Mouse (Mus musculus): ENCODE data around the gene Apoc2.
A peak's percentile ranks its signal among the peaks of the same experiment; 100 is the strongest.

Gene Apoc2

GRCm38 (mm10) chr7:19678901-19679300 is 1.2 kb upstream of the Apoc2 start:
- DNase-seq (ENCODE audit: low read depth, low spot score): no peak

DNA sequence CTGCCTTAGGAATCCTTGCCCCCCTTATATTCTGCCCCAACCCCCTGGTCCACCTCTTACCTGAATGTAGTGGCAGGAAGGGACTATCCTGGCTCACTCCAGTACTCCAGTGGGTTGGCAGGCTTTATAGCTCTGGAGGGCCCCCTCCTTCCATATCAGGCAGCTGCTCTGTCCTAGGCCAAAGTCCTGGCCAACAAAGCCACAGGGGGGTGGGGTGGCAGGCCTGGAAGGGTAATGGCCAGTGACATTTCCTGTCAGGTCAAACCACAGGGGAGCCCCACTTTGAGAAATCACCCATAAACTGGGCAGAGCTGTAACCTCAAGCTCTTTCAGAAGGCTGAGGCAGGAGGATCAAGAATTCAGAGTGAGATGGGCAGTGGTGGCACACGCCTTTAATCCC is 1.1 kb downstream of the Apoc2 start:
- DNase-seq (ENCODE audit: low read depth, low spot score): no peak

DNA sequence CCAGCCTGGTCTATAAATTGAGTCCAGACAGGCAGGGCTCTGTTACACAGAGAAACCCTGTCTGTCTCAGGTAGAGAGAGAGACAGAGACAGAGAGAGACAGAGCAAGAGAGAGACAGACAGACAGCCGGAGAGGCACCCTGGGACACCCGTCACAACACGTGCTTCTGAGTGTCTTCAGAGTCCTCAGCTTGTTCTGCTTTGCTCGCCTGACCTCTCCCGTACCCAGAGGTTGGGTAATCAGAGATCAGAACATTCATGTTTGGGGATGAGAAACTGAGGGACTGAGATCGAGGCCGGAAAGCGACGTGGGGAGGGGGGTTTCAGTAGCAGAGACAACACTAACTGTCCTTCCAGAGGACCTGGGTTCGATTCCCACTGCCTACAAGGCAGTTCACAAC is 1.9 kb downstream of the Apoc2 start:
- DNase-seq (ENCODE audit: low read depth, low spot score): no peak

- DNase-seq (ENCODE audit: low read depth, low spot score): no peak
Observed at GRCm38 (mm10) chr7:19673083-19673699, 4.5 kb downstream of the Apoc2 start.

GRCm38 (mm10) chr7:19671511-19671910 is 6.2 kb downstream of the Apoc2 start:
- no peak for DNase-seq (ENCODE audit: low read depth, low spot score)

- DNase-seq (ENCODE audit: low read depth, low spot score): peak; percentile 93
Observed at GRCm38 (mm10) chr7:19668947-19669721, 8.6 kb downstream of the Apoc2 start.

GRCm38 (mm10) chr7:19667434-19667833 is 10.3 kb downstream of the Apoc2 start:
- DNase-seq (ENCODE audit: low read depth, low spot score): no peak

DNA sequence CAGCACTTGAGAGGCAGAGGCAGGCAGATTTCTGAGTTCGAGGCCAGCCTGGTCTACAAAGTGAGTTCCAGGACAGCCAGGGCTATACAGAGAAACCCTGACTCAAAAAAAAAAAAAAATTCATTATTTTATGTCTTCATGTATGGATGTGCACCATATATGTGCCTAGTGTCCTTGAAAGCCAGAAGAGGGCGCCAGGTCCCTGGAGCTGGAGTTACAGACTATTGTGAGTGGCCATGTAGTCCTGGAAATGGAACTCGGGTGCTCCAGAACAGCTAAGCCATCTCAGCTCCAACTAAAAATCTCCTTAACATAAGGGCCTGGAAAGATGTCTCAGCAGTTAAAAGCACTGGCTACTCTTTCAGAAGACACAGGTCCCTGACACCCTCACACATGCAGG is 11.0 kb downstream of the Apoc2 start:
- DNase-seq (ENCODE audit: low read depth, low spot score): no peak

GRCm38 (mm10) chr7:19664955-19665841 is 12.5 kb downstream of the Apoc2 start, which contains the start of gene Clptm1:
Clptm1 (minus strand) TSS chr7:19665033.
- peak; percentile 97 for DNase-seq (ENCODE audit: low read depth, low spot score)

DNA sequence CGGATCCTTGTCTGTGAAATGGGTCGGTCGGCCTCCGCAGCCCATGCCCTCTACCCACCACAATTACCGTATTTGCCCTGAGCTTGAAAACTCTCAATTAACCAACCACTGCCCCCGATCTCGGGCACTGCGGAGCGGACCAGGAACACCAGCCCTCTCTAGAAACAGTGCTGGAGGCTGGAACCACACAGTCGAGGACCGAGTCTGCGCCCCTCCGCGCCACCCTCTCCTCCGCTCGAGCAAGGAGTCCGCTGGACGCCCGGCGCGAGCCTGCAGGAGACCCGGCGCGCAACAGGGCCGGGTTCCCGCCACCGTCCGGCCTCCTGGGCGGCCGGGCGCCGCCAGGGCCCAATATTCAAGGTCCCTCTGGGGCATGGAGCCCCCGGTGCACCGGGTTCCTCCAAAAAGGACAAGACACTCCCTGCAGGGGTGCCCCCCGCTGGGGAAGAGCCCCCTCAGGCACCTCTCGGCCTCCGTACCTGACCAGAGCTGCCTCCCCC is 13.2 kb downstream of the Apoc2 start:
- DNase-seq (ENCODE audit: low read depth, low spot score): no peak

DNA sequence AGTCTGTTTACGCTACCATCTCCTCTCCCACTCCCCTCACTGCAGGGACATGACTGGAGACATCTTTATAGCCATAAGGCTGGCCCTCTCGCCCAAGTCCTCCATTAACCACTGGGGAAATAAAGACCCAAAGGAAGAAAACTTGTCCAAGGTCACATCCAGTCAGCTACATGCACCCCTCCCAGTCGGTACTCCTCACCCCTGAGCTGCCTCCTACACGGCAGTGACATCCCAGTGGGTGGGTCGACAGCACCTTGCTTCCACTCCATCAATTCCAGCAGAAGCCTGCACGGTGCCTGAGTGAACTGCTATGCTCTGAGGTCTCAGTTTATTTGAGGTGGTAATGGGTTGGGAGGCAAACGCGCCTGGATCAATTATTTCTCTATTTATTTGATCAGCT is 13.8 kb downstream of the Apoc2 start:
- no peak for DNase-seq (ENCODE audit: low read depth, low spot score)

GRCm38 (mm10) chr7:19652614-19653013 is 25.1 kb downstream of the Apoc2 start:
- DNase-seq (ENCODE audit: low read depth, low spot score): no peak

DNA sequence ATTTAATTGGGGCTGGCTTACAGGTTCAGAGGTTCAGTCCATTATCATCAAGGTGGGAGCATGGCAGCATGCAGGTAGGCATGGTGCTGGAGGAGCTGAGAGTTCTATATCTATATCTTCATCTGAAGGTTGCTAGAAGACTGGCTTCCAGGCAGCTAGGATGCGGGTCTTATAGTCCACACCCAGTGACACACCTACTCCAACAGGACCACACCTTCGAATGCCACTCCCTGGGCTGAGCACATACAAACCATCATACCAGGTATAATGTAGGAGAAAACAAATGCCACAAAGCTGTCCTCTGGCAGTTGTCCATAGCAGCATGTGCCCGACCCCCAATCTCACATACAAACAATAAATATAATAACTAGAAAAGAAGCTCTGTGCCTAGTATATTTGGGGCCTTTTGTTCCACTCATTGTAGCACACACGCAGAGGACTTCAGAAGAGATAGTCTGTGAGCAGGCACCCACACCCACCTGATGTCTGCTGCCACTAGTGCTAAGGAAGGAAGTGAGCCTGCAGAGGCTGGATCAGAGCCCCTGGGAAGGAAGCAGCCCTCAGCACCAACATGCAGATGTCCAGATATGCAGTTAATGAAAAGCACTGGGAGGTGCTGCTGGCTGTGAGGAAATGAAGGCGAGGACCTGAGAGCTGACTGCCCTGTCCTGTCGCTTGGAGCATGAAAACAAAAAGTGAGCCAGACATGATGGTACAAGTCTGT is 26.5 kb downstream of the Apoc2 start:
- DNase-seq (ENCODE audit: low read depth, low spot score): no peak

DNA sequence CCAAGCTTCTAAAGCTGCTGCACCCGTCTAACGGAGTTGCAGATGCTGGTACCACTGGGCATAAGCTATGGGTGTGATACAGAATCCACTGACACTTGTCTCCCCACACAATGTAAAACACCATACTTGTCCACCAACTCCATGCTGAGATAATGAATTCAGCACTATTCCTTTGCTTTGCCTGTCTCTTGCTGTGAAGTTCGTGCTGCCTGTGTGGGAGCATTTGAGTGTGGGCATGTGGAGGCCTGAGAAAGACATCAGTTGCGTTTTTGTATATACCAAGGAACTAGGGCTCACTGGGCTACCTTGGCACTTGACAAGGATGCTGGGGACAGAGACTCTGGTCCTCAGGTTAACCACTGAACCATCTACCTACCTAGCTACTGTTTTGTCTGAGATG is 36.5 kb downstream of the Apoc2 start:
- no peak for DNase-seq (ENCODE audit: low read depth, low spot score)

DNA sequence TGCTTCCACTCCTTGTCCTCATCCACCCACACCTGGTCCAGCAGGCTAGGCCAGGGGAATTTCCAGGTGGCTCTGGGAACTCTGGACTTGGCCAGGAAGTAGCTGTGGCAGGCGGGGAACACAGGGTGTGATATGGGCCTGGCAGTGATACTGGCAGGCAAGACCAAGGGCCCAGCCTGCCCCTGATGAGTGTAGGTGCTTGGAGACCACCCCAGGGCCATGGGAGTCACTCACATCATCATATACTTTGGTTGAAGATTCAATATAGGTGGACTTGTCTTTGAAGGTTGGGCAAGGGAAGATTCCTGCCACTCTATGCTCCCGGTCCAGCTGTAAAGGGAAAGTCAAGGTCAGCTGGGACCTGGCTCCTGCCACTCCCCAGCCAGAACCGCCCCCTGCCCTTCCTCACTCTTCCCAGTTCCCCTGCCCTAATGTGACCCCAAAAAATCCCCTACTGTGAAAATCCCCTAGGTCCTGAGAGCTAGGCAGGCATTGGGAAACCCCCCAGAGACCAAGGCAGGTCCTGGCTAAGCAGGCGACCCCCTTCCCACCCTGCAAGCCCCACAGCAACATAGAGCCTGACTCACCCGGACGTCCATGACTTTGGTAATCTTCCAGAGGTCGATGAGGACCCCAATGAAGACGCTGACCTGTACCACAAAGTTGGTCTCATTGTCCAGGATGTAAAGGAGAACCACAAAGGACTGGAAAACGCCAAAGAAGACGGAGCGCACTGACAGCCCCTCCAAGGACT is 42.5 kb downstream of the Apoc2 start:
- DNase-seq (ENCODE audit: low read depth, low spot score): no peak

- peak; percentile 72 for DNase-seq (ENCODE audit: low read depth, low spot score)
Observed at GRCm38 (mm10) chr7:19634591-19634990, 43.1 kb downstream of the Apoc2 start.

DNA sequence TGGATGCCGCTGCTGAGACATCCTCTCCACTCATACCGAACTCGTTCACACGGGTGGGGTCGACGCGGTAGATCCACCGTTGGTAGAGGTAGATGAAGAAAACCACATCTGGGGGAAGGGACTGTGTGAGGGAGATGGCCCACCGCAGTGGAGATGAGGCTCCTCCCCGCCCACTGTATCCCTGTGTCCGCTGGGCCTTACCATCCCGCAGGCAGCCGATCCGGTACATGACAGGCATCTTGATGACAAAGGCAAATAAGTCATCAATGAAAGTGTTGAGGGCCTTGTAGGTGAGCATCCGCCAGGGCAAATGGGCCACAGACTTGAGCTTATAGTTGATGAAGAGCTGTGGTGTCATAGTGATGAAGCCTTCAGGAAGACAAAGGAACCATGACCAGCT is 43.9 kb downstream of the Apoc2 start:
- no peak for DNase-seq (ENCODE audit: low read depth, low spot score)

- DNase-seq (ENCODE audit: low read depth, low spot score): no peak
Observed at GRCm38 (mm10) chr7:19633197-19633596, 44.5 kb downstream of the Apoc2 start.

GRCm38 (mm10) chr7:19632720-19633119 is 45.0 kb downstream of the Apoc2 start:
- no peak for DNase-seq (ENCODE audit: low read depth, low spot score)

- DNase-seq (ENCODE audit: low read depth, low spot score): no peak
Observed at GRCm38 (mm10) chr7:19632275-19632674, 45.5 kb downstream of the Apoc2 start.

DNA sequence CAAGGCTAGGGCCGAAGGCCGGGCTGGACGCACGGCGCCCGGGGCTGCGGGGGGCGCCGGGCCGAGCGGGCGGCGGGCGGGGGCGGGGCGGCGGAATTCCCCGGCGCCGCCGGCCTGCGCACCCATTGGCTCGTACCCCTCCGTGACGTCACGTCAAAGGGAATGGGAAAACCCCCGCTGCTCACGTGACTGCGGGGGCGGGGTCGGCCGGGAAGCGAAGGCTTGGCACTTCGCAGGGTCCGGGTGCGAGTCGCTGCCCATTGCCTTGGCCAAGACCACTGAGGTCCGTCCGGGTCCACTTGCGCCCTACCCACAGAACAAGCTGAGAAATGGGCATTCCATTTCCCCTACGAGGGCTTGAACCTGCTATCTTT is 48.4 kb downstream of the Apoc2 start, which contains the start of gene Relb:
Gene Relb (minus strand): TSS at position 78 of the 374 bp plus-strand sequence.
- peak; percentile 85 for DNase-seq (ENCODE audit: low read depth, low spot score)

All from skeletal muscle tissue, adult 2 months (tissue).